8 mouse cellular contexts compared by ENCODE assay signal in the genomic region with DNA sequence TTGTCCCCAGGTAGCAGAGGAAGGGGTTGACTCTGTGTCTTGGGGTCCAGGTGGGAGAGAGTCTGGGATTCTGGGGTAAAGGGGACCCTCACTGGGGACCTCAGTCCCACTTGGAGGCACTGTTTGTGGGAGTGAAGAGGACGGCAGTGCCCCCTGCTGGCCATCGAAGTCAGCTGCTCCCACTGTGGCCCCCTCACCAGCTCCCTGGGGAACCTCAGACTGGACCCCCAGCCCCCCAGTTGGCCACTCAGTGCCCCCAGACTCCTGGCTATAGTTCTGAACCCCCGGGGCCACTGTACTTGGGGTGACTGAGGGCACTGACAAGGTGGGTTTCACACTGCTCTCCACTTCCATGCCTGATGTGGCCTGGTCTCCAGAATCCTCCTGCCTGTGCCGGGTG. TPM values are rescaled to one million over a fixed set of nuclear protein-coding genes. Genes with fewer than 3 reads are reported as not detected.
DNase-seq lines count a peak whose midpoint lies in the region; ATAC-seq and TF ChIP-seq lines count a peak whose summit lies in the region.

No protein-coding gene starts in this region.

- 0 out of 2 replicates have a peak, but pooled peaks cover 2% of the 10 kb centered on the region for H3K9me3 ChIP-seq in heart, embryonic 16.5 days (replicated peaks; ENCODE audit: control insufficient read depth, low read length)

- no peak overlapping the region for H3K4me3 ChIP-seq in heart, embryonic 16.5 days (ENCODE audit: low read length)
- H3K4me3 ChIP-seq in testis, adult 2 months (ENCODE audit: control insufficient read depth, low read depth, low read length): no peak overlapping the region

- H3K36me3 ChIP-seq in heart, embryonic 16.5 days (ENCODE audit: control insufficient read depth, insufficient read depth): no peaks in the 10 kb centered on the region
- no peaks in the 10 kb centered on the region for H3K36me3 ChIP-seq in testis, adult 2 months (ENCODE audit: control insufficient read depth, insufficient read depth, low read length)

- no peaks in the 10 kb centered on the region for H3K27me3 ChIP-seq in heart, embryonic 16.5 days (ENCODE audit: control insufficient read depth, insufficient read depth, low read length)
- H3K27me3 ChIP-seq in testis, adult 2 months (ENCODE audit: control insufficient read depth, insufficient read depth, low read length): no peaks in the 10 kb centered on the region

- no peak overlapping the region for H3K9ac ChIP-seq in heart, embryonic 16.5 days (ENCODE audit: low read length)

- 43% methylated on average over 4 of the region's 4 CpGs for WGBS in heart, embryonic 16.5 days

- H3K4me1 ChIP-seq in heart, embryonic 16.5 days (ENCODE audit: control insufficient read depth, insufficient read depth, low read length): no peaks in the 10 kb centered on the region
- H3K4me1 ChIP-seq in testis, adult 2 months (ENCODE audit: control insufficient read depth, insufficient read depth, low read length): no peaks in the 10 kb centered on the region; the same call in none of the 2 replicates

- H3K4me2 ChIP-seq in heart, embryonic 16.5 days (ENCODE audit: low read depth, low read length): no peak overlapping the region

- H3K27ac ChIP-seq in heart, embryonic 16.5 days (ENCODE audit: low read length): no peak overlapping the region
- H3K27ac ChIP-seq in testis, adult 2 months (ENCODE audit: control insufficient read depth, insufficient read depth, low read depth, low read length): no peak overlapping the region

- peak; percentile 46 for TF ChIP-seq CTCF in testis, adult 2 months (IDR thresholded peaks at IDR 0.05; ENCODE audit: control insufficient read depth, insufficient read depth, insufficient replicate concordance, low read depth, low read length)

- ATAC-seq in heart, embryonic 16.5 days (replicated peaks; ENCODE audit: extremely low read depth, insufficient read depth, low FRiP score): 0 out of 2 replicates have a peak, but pooled peaks have one; percentile 24

- intact Hi-C loops in heart, postnatal 10 days (cut with DNase I): no loop called here

- DNase-seq in heart, postnatal 10 days: no peak
- no peak for DNase-seq in testis, postnatal 14 days (ENCODE audit: low spot score)
- peak; percentile 48 for DNase-seq in induced T-regulatory cell, adult 2 months (ENCODE audit: low read depth)
- peak; percentile 79 for DNase-seq in thymus, postnatal 4 days
- no peak for DNase-seq in right cerebral cortex, adult 2 months (ENCODE audit: low spot score in 2 of 2)
- no peak for DNase-seq in left cerebral cortex, adult 18-20 months (ENCODE audit: low spot score in 2 of 2)

- no peak for TF ChIP-seq POLR2A in testis, adult 2 months (IDR thresholded peaks at IDR 0.05; ENCODE audit: control insufficient read depth, low read depth, low read length)

RNA-seq across cellular contexts. Expression of a gene that starts 7.5 kb away (rescaled TPM):
- polyA plus RNA-seq in heart, embryonic 16.5 days (2015; fragmentation: Nextera tagmentation; extraction: Ambion mirVana): 28.3 and 31.6 TPM in 2 replicates
- total RNA-seq in heart, postnatal 10 days (2021): 10 to 100 TPM; 18.7 to 21.0 TPM
- polyA plus RNA-seq in testis, adult 2 months (2012; rRNA removed): 46.5 and 51.8 TPM in 2 replicates
- total RNA-seq in left cerebral cortex, adult 18-20 months (2021): 10 to 100 TPM; 38.8 to 44.3 TPM

RNA-seq across cellular contexts. Expression of a gene that starts 25.6 kb away (rescaled TPM):
- 43.7 and 45.0 TPM in 2 replicates for polyA plus RNA-seq in heart, embryonic 16.5 days (2015; fragmentation: Nextera tagmentation; extraction: Ambion mirVana)
- total RNA-seq in heart, postnatal 10 days (2021): 10 to 100 TPM; 49.9 to 54.8 TPM
- polyA plus RNA-seq in testis, adult 2 months (2012; rRNA removed): 20.5 and 21.3 TPM in 2 replicates
- 100 to 1,000 TPM; 202 to 219 TPM for total RNA-seq in left cerebral cortex, adult 18-20 months (2021)

RNA-seq across cellular contexts. Expression of a gene that starts 49.3 kb away (rescaled TPM):
- polyA plus RNA-seq in heart, embryonic 16.5 days (2015; fragmentation: Nextera tagmentation; extraction: Ambion mirVana): 88.3 and 94.7 TPM in 2 replicates
- 10 to 100 TPM; 36.7 to 48.8 TPM for total RNA-seq in heart, postnatal 10 days (2021)
- polyA plus RNA-seq in testis, adult 2 months (2012; rRNA removed): 7.1 and 8.1 TPM in 2 replicates
- 1 to 10 TPM; 3.7 to 6.8 TPM for total RNA-seq in left cerebral cortex, adult 18-20 months (2021)

RNA-seq across cellular contexts. Expression of a gene that starts 52.8 kb away (rescaled TPM):
- 54.9 and 58.0 TPM in 2 replicates for polyA plus RNA-seq in heart, embryonic 16.5 days (2015; fragmentation: Nextera tagmentation; extraction: Ambion mirVana)
- total RNA-seq in heart, postnatal 10 days (2021): 10 to 100 TPM; 31.8 to 34.3 TPM
- 16.4 and 17.1 TPM in 2 replicates for polyA plus RNA-seq in testis, adult 2 months (2012; rRNA removed)
- 10 to 100 TPM; 45.5 to 47.2 TPM for total RNA-seq in left cerebral cortex, adult 18-20 months (2021)

Comparison
In these comparisons a context has a peak if more than half of its experiments do, and no peak if none do; other contexts are left out.
1. DNase-seq: peak in induced T-regulatory cell, adult 2 months (single experiment) and thymus, postnatal 4 days (single experiment); none in heart, postnatal 10 days (0 of 2), testis, postnatal 14 days (single experiment), right cerebral cortex, adult 2 months (0 of 2) and left cerebral cortex, adult 18-20 months (0 of 2).
2. RNA of a gene that starts 49.3 kb away (total RNA-seq): 36.7 to 48.8 TPM in heart, postnatal 10 days; 3.7 to 6.8 TPM in left cerebral cortex, adult 18-20 months; every median in the first group is over 4 times any median in the second.